Mouse (Mus musculus) ES-E14 (cell line): ENCODE results near the gene Ehd2.

Experiments
- HCFC1 ChIP-seq: IDR thresholded peaks from 2 replicates; pipeline ENCODE4 v1.6.1; 2012; ENCODE audit warnings: low read length, inconsistent platforms, borderline replicate concordance; ENCODE audit not compliant: insufficient read depth
- ZNF384 ChIP-seq: IDR thresholded peaks from 2 replicates; pipeline ENCODE4 v1.6.1; 2012; ENCODE audit warnings: low read depth, low read length, inconsistent platforms

GRCm38 (mm10) chr7:15966489-15966888 lies 878 bp downstream of the Ehd2 start:
- TF ChIP-seq ZNF384 (no peak), HCFC1 (no peak)
